Mouse (Mus musculus) brain, embryonic 14.5 days (tissue): Measurements from ENCODE around the gene Arhgef10l. TPM values are rescaled to one million over a fixed set of nuclear protein-coding genes. Genes with fewer than 3 reads are reported as not detected.
"Not testable (repeated sequence)": the region's sequence is repeated elsewhere in the genome, so short reads cannot be mapped to it uniquely, and the experiment has no call there.

Source experiments
- DNase-seq: peaks from one replicate; pipeline ENCODE4 v3.0.0-alpha.2; 2011; ENCODE audit warnings: low read depth
- CTCF ChIP-seq: fragments of 200-500 bp; IDR thresholded peaks from 2 replicates; pipeline ENCODE4 v1.5.1; 2012; ENCODE audit warnings: inconsistent platforms, mild to moderate bottlenecking, moderate library complexity, borderline replicate concordance; ENCODE audit not compliant: insufficient read depth, insufficient read length; ENCODE audit errors: extremely low read depth
- POLR2A ChIP-seq: fragments of 200-500 bp; IDR thresholded peaks from 2 replicates; pipeline ENCODE4 v1.6.1; 2012; ENCODE audit warnings: mild to moderate bottlenecking, inconsistent platforms, borderline replicate concordance; ENCODE audit not compliant: poor library complexity, insufficient read depth, insufficient read length, severe bottlenecking; ENCODE audit errors: extremely low read depth
- polyA plus RNA-seq: library from polyadenylated mRNA; depleted of rRNA; stranded (reverse); fragments of >200 nt; gene quantifications from 2 replicates; pipeline ENCODE4 v1.2.3, GENCODE M21; 2012

Arhgef10l gene
- polyA plus RNA-seq, 1 experiment = 45.9 TPM

GRCm38 (mm10) chr4:140574863-140575262 lies 90.9 kb downstream of the Arhgef10l start:
- DNase-seq = not testable (repeated sequence)
- TF ChIP-seq CTCF = peak; percentile 33; the same call in 1 of the 2 replicates

DNA sequence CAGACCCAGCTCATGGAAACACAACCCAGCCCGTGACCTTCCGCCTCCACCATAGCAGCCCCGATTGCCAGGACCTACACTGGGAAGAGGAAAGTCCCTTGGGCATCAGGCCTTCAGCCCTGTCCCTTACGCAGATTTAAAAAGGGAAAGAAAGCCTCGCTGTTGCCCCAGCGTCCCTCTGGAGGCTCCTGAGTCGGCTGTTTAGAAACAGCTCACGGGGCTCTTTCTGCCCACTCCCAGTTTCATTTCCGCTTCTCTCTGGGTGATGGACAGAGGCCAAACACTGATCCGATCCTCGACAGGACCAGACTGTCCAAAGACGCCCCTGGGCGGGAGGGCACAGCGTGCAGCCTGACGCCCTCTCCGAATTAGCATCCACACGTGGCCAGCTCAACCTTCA lies 93.4 kb downstream of the Arhgef10l start:
- no peak for TF ChIP-seq POLR2A
- TF ChIP-seq CTCF = no peak
- no peak for DNase-seq

- no peak for DNase-seq
- TF ChIP-seq POLR2A (no peak), CTCF (no peak)
Measured at GRCm38 (mm10) chr4:140569394-140569793, 96.4 kb downstream of the Arhgef10l start.

- TF ChIP-seq POLR2A (no peak), CTCF (no peak)
- no peak for DNase-seq
Measured at GRCm38 (mm10) chr4:140567911-140568480, 97.8 kb downstream of the Arhgef10l start.

GRCm38 (mm10) chr4:140566785-140567184 lies 99.0 kb downstream of the Arhgef10l start:
- TF ChIP-seq POLR2A (no peak), CTCF (no peak)
- DNase-seq = no peak

- not testable (repeated sequence) for DNase-seq
Measured at GRCm38 (mm10) chr4:140564459-140564858, 101.4 kb downstream of the Arhgef10l start.

DNA sequence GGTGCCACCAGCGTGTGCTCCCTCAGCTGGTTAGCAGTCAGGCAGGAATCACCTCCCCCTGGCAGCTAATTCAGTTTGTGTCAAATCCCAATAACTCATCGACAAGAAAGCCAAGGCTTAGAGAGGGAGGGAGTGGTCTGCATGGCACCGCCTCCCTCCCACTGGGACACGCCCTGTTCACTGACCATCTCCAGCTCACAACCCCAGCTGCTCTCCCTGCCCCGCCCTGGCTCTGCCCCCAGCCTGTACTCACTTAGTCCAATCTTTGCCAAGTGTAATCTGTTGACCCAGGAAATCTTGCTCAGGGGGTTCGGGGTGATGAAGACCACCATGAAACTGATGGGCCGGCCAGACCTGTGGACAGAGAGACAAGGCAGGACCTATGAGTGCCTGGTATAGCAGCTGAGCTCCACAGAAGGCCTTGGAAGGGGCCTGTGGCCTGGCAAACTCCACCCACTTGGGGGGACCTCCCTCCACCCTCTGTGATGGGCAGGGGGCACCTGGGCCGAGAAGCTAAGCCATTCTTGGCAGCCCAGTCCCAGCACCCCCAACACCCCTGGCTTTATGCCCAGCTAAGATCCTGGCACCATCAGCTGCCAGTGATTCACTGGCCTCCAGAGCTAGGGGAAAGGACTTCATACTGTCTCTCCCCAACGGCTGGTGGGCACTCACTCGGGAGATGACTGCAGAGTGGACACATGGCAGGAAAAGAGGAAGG lies 103.2 kb downstream of the Arhgef10l start:
- TF ChIP-seq CTCF (no peak), POLR2A (no peak)
- DNase-seq = peak; percentile 75

- TF ChIP-seq POLR2A = no peak
- no peak; the same call in 1 of the 2 replicates for TF ChIP-seq CTCF
- no peak for DNase-seq
Measured at GRCm38 (mm10) chr4:140561744-140562143, 104.1 kb downstream of the Arhgef10l start.

GRCm38 (mm10) chr4:140559862-140560261 lies 106.0 kb downstream of the Arhgef10l start:
- DNase-seq = no peak
- TF ChIP-seq POLR2A (no peak), CTCF (peak; percentile 41; the same call in 1 of the 2 replicates)

DNA sequence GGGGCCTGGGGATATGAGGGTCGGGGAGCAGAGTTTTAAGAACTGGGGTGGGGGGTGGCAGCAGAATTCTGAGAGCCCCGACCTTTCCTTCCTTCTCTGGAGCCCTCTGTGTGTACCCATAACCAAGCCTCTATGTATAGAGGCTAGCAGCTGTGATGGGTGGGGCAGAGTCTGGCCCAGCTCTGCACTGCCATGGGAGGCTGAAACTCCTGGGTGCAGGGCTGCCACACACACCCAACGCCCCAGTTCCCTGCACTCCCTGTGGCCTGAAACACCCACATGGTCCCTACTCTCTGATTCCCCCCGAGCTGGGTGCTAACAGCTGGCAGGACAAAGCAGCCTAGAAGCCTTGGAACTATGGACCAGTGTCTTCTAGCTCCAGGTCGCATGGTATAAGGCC lies 107.6 kb downstream of the Arhgef10l start:
- no peak for TF ChIP-seq CTCF
- no peak for TF ChIP-seq POLR2A
- no peak for DNase-seq

- TF ChIP-seq CTCF (no peak), POLR2A (no peak)
- DNase-seq = peak; percentile 53
Measured at GRCm38 (mm10) chr4:140556561-140556960, 109.3 kb downstream of the Arhgef10l start.

DNA sequence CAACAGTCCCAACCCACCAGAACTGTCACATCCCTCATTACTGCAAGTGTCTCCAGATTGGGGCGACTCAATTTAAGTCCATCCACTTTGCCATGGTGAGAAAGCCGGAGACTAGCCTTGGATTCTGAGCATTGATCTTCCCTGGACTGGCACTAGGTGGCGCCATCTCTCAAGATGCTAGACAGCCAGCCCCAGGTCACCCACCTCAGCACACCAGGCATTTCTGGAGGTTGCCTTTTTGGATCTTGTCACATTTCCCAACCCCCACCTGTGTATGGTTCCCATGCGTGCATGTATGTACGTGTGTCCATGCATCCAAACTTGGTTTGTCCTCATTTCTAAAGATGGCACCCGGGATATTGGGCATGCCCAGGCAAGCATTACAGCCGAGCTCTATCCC lies 110.5 kb downstream of the Arhgef10l start:
- TF ChIP-seq CTCF = peak; percentile 82
- TF ChIP-seq POLR2A = no peak
- peak; percentile 76 for DNase-seq

DNA sequence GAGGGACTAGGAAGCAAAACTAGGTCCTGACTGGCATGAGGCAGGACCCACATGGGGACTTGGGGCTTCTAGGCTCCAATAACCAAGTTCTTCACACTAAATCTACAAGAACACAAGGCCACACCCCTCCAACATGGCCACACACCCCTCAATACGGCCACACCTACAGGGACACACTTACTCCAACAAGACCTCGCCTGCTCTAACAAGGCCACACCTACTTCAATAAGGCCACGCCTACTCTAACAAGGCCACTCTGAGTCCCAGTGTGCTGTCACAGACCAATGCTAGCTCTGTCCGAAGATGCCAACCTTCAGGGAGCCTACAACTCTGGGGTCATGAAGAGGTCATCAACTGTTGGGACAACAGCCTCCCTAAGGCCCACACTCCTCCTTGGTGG lies 111.3 kb downstream of the Arhgef10l start:
- no peak for TF ChIP-seq POLR2A
- no peak for TF ChIP-seq CTCF
- no peak for DNase-seq

- TF ChIP-seq CTCF = no peak
- TF ChIP-seq POLR2A = no peak
- no peak for DNase-seq
Measured at GRCm38 (mm10) chr4:140551766-140552165, 114.0 kb downstream of the Arhgef10l start.
